In the genomic region with DNA sequence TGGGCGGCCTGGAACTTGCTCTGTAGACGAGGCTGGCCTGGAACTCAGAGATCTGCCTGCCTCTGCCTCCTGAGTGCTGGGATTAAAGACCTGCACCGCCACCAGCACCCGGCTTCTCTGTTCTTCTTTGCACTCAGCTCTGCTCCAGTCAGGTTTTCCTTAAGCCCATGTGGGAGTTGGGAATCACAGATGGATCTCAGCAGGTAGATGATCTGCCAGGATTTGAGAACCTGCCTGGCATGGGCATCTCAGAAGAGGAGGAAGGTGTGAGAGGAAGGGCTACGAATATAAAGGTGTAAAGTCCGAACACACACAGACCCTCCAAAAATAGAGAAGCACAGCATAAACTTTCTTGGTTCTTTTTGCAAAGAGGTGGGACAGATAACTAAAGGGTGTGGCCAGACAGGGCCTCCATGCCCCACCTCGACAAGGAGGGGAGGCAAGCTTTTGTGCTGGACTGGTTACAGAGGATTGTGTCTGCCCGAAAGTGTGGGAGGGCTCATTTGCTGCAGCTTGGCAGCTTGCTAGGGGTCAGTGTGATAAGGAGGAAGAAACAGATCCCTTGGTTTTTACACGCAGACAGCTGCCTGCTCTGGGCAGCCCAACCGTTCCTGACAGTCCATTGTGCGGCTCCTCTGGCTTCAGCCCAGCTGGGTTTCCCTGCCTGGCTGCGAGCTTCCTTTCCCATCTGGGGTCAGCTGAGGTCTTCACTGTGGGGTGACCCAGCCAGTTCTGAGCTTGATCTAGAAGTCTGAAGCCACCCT, we compare ENCODE assay signal across 9 mouse cellular contexts. TPM values are rescaled to one million over a fixed set of nuclear protein-coding genes. Genes with fewer than 3 reads are reported as not detected.
A peak's percentile ranks its signal among the peaks of the same experiment; 100 is the strongest.
DNase-seq lines count a peak whose midpoint lies in the region; ATAC-seq and TF ChIP-seq lines count a peak whose summit lies in the region.
"Had no signal": no experiment of that assay in that cellular context is flagged by ENCODE, and none has a peak within 500 bp of the region (broad histone marks: within the 10 kb centered on the region; RNA-seq: fewer than 3 reads in every experiment).

No protein-coding gene starts in this region.

- no peak overlapping the region for H3K4me2 ChIP-seq in intestine, embryonic 15.5 days (replicated peaks)
- no peak overlapping the region for H3K4me2 ChIP-seq in intestine, postnatal 0 days (replicated peaks; ENCODE audit: low read depth)
- no peak overlapping the region for H3K4me2 ChIP-seq in kidney, embryonic 16.5 days (replicated peaks; ENCODE audit: low read depth, low read length)
- no peak overlapping the region for H3K4me2 ChIP-seq in midbrain, embryonic 11.5 days

- no peaks in the 10 kb centered on the region for H3K9me3 ChIP-seq in intestine, embryonic 15.5 days
- H3K9me3 ChIP-seq in intestine, postnatal 0 days (ENCODE audit: control insufficient read depth), result no peaks in the 10 kb centered on the region
- H3K9me3 ChIP-seq in kidney, embryonic 16.5 days (ENCODE audit: low read length), result no peaks in the 10 kb centered on the region
- H3K9me3 ChIP-seq in midbrain, embryonic 11.5 days (ENCODE audit: control insufficient read depth, low read length), result no peaks in the 10 kb centered on the region

- TF ChIP-seq CTCF in intestine, postnatal 0 days (IDR thresholded peaks at IDR 0.05; ENCODE audit: low read depth), result no peak

- intact Hi-C loops in left cerebral cortex, postnatal 36 days (cut with DNase I), result no loop called here

- H3K4me3 ChIP-seq in intestine, embryonic 15.5 days (replicated peaks), result no peak overlapping the region
- H3K4me3 ChIP-seq in intestine, postnatal 0 days (ENCODE audit: low read depth, low read length), result no peak overlapping the region
- H3K4me3 ChIP-seq in kidney, embryonic 16.5 days (ENCODE audit: low read length), result no peak overlapping the region
- no peak overlapping the region for H3K4me3 ChIP-seq in midbrain, embryonic 11.5 days (ENCODE audit: low read depth, low read length)

- H3K9ac ChIP-seq in intestine, embryonic 15.5 days, result no peak overlapping the region
- H3K9ac ChIP-seq in intestine, postnatal 0 days (ENCODE audit: low read depth, low read length), result no peak overlapping the region
- H3K9ac ChIP-seq in kidney, embryonic 16.5 days (replicated peaks; ENCODE audit: low read length), result no peak overlapping the region
- no peak overlapping the region for H3K9ac ChIP-seq in midbrain, embryonic 11.5 days (ENCODE audit: low read length)

- DNase-seq in cerebellum, adult 11 months, result peak; percentile 67
- DNase-seq in heart, adult 11 months, result peak; percentile 99
- peak; percentile 88 for DNase-seq in lung, postnatal 36 days
- no peak for DNase-seq in midbrain, embryonic 11.5 days (ENCODE audit: low spot score, missing footprints)
- DNase-seq in left cerebral cortex, postnatal 36 days (ENCODE audit: low spot score in 2 of 2), result no peak

- 61% methylated on average over 12 of the region's 12 CpGs for WGBS in intestine, embryonic 15.5 days
- 54% methylated on average over 12 of the region's 12 CpGs for WGBS in intestine, postnatal 0 days
- 52% methylated on average over 12 of the region's 12 CpGs for WGBS in kidney, embryonic 16.5 days
- 78% methylated on average over 12 of the region's 12 CpGs for WGBS in midbrain, embryonic 11.5 days

- ATAC-seq in intestine, embryonic 15.5 days, result peak; percentile 50; the same call in 1 of the 2 replicates
- no peak for ATAC-seq in intestine, postnatal 0 days
- ATAC-seq in kidney, embryonic 16.5 days (ENCODE audit: low FRiP score, low TSS enrichment), result peak; percentile 80
- ATAC-seq in midbrain, embryonic 11.5 days (ENCODE audit: low FRiP score), result no peak

- no peak overlapping the region for H3K27ac ChIP-seq in intestine, embryonic 15.5 days
- no peak overlapping the region for H3K27ac ChIP-seq in intestine, postnatal 0 days (ENCODE audit: low read depth, low read length)
- H3K27ac ChIP-seq in kidney, embryonic 16.5 days (ENCODE audit: low read length), result 0 out of 2 replicates have a peak overlapping the region, but pooled peaks have one; percentile 11
- no peak overlapping the region for H3K27ac ChIP-seq in midbrain, embryonic 11.5 days (ENCODE audit: low read depth, low read length)

- no peaks in the 10 kb centered on the region for H3K36me3 ChIP-seq in intestine, embryonic 15.5 days
- H3K36me3 ChIP-seq in intestine, postnatal 0 days (ENCODE audit: control insufficient read depth, insufficient read depth), result no peaks in the 10 kb centered on the region
- no peaks in the 10 kb centered on the region for H3K36me3 ChIP-seq in kidney, embryonic 16.5 days (ENCODE audit: insufficient read depth, low read length)
- no peaks in the 10 kb centered on the region for H3K36me3 ChIP-seq in midbrain, embryonic 11.5 days (ENCODE audit: control insufficient read depth, insufficient read depth, low read length)

- no peaks in the 10 kb centered on the region for H3K27me3 ChIP-seq in intestine, embryonic 15.5 days (replicated peaks)
- H3K27me3 ChIP-seq in intestine, postnatal 0 days (replicated peaks; ENCODE audit: control insufficient read depth, insufficient read depth, low read length), result no peaks in the 10 kb centered on the region
- no peaks in the 10 kb centered on the region for H3K27me3 ChIP-seq in kidney, embryonic 16.5 days (ENCODE audit: insufficient read depth, low read length)
- H3K27me3 ChIP-seq in midbrain, embryonic 11.5 days (ENCODE audit: control insufficient read depth, insufficient read depth, low read length), result no peaks in the 10 kb centered on the region
- H3K27me3 ChIP-seq: CH12.LX had no signal

- H3K4me1 ChIP-seq in intestine, embryonic 15.5 days (replicated peaks), result 0 out of 2 replicates have a peak, but pooled peaks cover 3% of the 10 kb centered on the region
- 0 out of 2 replicates have a peak, but pooled peaks cover 3% of the 10 kb centered on the region for H3K4me1 ChIP-seq in intestine, postnatal 0 days (replicated peaks; ENCODE audit: control insufficient read depth, insufficient read depth, low read length)
- peaks cover 15% of the 10 kb centered on the region for H3K4me1 ChIP-seq in kidney, embryonic 16.5 days (ENCODE audit: insufficient read depth, low read length)
- no peaks in the 10 kb centered on the region for H3K4me1 ChIP-seq in midbrain, embryonic 11.5 days (ENCODE audit: control insufficient read depth, insufficient read depth, low read length)

RNA-seq across cellular contexts. Expression of gene St3gal2, which starts 11.6 kb away (rescaled TPM):
- polyA plus RNA-seq in intestine, embryonic 15.5 days (2015; fragmentation: Nextera tagmentation; extraction: Ambion mirVana), result 13.0 and 15.3 TPM in 2 replicates
- polyA plus RNA-seq in intestine, postnatal 0 days (2015; fragmentation: Nextera tagmentation; extraction: Ambion mirVana), result 4.9 and 5.1 TPM in 2 replicates
- polyA plus RNA-seq in kidney, embryonic 16.5 days (2015; fragmentation: Nextera tagmentation; extraction: Ambion mirVana), result 25.1 and 27.6 TPM in 2 replicates
- 11.2 and 11.3 TPM in 2 replicates for polyA plus RNA-seq in midbrain, embryonic 11.5 days (2014; fragmentation: Nextera tagmentation; extraction: Ambion mirVana)
- total RNA-seq in left cerebral cortex, postnatal 36 days (2021), result 10 to 100 TPM; 93.3 to 94.1 TPM

RNA-seq across cellular contexts. Expression of gene Fuk, which starts 29.1 kb away (rescaled TPM):
- 10.2 and 13.2 TPM in 2 replicates for polyA plus RNA-seq in intestine, embryonic 15.5 days (2015; fragmentation: Nextera tagmentation; extraction: Ambion mirVana)
- 6.2 and 6.9 TPM in 2 replicates for polyA plus RNA-seq in intestine, postnatal 0 days (2015; fragmentation: Nextera tagmentation; extraction: Ambion mirVana)
- polyA plus RNA-seq in kidney, embryonic 16.5 days (2015; fragmentation: Nextera tagmentation; extraction: Ambion mirVana), result 14.8 and 16.6 TPM in 2 replicates
- 4.0 and 4.3 TPM in 2 replicates for polyA plus RNA-seq in midbrain, embryonic 11.5 days (2014; fragmentation: Nextera tagmentation; extraction: Ambion mirVana)
- 10 to 100 TPM; 17.2 to 21.7 TPM for total RNA-seq in left cerebral cortex, postnatal 36 days (2021)

Comparison
In these comparisons a context has a peak if more than half of its experiments do, and no peak if none do; other contexts are left out.
1. ATAC-seq: peak in intestine, embryonic 15.5 days (single experiment) and kidney, embryonic 16.5 days (single experiment); none in intestine, postnatal 0 days (single experiment) and midbrain, embryonic 11.5 days (single experiment).
2. DNase-seq: peak in cerebellum, adult 11 months (single experiment), heart, adult 11 months (single experiment) and lung, postnatal 36 days (single experiment); none in midbrain, embryonic 11.5 days (single experiment) and left cerebral cortex, postnatal 36 days (0 of 2).